Mouse (Mus musculus) limb, embryonic 12.5 days (tissue): ENCODE measurements at regions not wholly inside any gene's neighbourhood (a gene's known extent, or its start where the extent isn't known, plus 50 kb on each side); places are given as distances from the start of the nearest gene placed in this dataset.

Source experiments
- ATAC-seq: fragments of 200-750 bp; cut with Nextera tagmentation; 2 replicates; pipeline ENCODE4 v1.8.0; 2017; ENCODE audit warnings: low read depth, moderate TSS enrichment; ENCODE audit not compliant: insufficient number of reproducible peaks, insufficient read depth, low FRiP score, low TSS enrichment
- H3K27ac ChIP-seq: fragments of 300-500 bp; sonication (generic); 2 replicates; pipeline ENCODE4 v1.5.1; 2016; ENCODE audit warnings: mild to moderate bottlenecking, moderate library complexity
- H3K27me3 ChIP-seq: fragments of 300-500 bp; sonication (generic); 2 replicates; pipeline ENCODE4 v1.6.1; 2016; ENCODE audit warnings: mild to moderate bottlenecking, moderate library complexity
- H3K36me3 ChIP-seq: fragments of 300-500 bp; sonication (generic); 2 replicates; pipeline ENCODE4 v1.6.1; 2016; ENCODE audit warnings: mild to moderate bottlenecking, moderate library complexity
- H3K4me1 ChIP-seq: fragments of 300-500 bp; sonication (generic); replicated peaks from 2 replicates; pipeline ENCODE4 v1.6.1; 2016
- H3K4me2 ChIP-seq: fragments of 300-500 bp; sonication (generic); 2 replicates; pipeline ENCODE4 v1.6.1; 2016; ENCODE audit warnings: mild to moderate bottlenecking, moderate library complexity
- H3K4me3 ChIP-seq: fragments of 300-500 bp; sonication (generic); replicated peaks from 2 replicates; pipeline ENCODE4 v1.5.1; 2016; ENCODE audit warnings: mild to moderate bottlenecking
- H3K9ac ChIP-seq: fragments of 300-500 bp; sonication (generic); replicated peaks from 2 replicates; pipeline ENCODE4 v1.6.1; 2016; ENCODE audit warnings: mild to moderate bottlenecking, moderate library complexity
- H3K9me3 ChIP-seq: fragments of 300-500 bp; sonication (generic); 2 replicates; pipeline ENCODE4 v1.6.1; 2016; ENCODE audit warnings: mild to moderate bottlenecking, moderate library complexity
- WGBS: fragments of 180-500 bp; shearing (Covaris S2); methylation state at CpG from one replicate; pipeline ENCODE4 v1.1.7; 2016; 5-methylcytosine and 5-hydroxymethylcytosine counted together

GRCm38 (mm10) chrX:6261469-6261868 lies 59.1 kb downstream of the Bmp15 start:
- no peaks in the 10 kb centered on the region for H3K27me3 ChIP-seq
- ATAC-seq, result peak; percentile 47; the same call in 1 of the 2 replicates
- H3K4me3 ChIP-seq, result no peak overlapping the region
- H3K27ac ChIP-seq, result no peak overlapping the region
- H3K9ac ChIP-seq, result no peak overlapping the region
- no peak overlapping the region for H3K4me2 ChIP-seq
- no peaks in the 10 kb centered on the region for H3K36me3 ChIP-seq
- no peaks in the 10 kb centered on the region for H3K9me3 ChIP-seq
- no peaks in the 10 kb centered on the region for H3K4me1 ChIP-seq
- WGBS, result 95% methylated on average over 1 of the region's 1 CpGs

- no peak for ATAC-seq
- H3K4me2 ChIP-seq, result no peak overlapping the region
- no peaks in the 10 kb centered on the region for H3K27me3 ChIP-seq
- H3K9ac ChIP-seq, result no peak overlapping the region
- WGBS, result 90% methylated on average over 4 of the region's 4 CpGs
- H3K9me3 ChIP-seq, result no peaks in the 10 kb centered on the region
- no peaks in the 10 kb centered on the region for H3K4me1 ChIP-seq
- H3K4me3 ChIP-seq, result no peak overlapping the region
- no peak overlapping the region for H3K27ac ChIP-seq
- H3K36me3 ChIP-seq, result no peaks in the 10 kb centered on the region
Measured at GRCm38 (mm10) chrX:6258523-6258922, 62.0 kb downstream of the Bmp15 start.

DNA sequence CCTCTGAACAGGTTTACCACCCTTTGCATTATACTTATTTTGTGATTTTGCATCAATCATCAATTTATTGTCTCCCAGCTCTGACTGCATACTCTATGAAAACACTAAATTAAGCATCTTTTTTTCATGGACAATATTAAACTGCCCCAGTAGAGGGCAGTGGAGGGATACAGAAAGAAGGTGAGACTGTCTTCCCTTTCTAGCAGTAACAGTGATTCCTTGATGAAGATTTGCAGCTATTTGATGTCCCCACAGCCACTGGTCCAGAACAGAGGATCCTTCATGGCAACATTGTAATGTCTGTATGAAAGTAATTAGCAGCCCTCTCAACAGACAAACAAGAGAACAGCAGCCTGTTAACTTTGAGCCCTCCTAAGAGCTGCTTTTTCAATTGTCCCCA lies 66.5 kb downstream of the Bmp15 start:
- Histone ChIP-seq H3K9ac (no peak overlapping the region), H3K9me3 (no peaks in the 10 kb centered on the region), H3K4me2 (no peak overlapping the region), H3K27me3 (no peaks in the 10 kb centered on the region), H3K4me1 (no peaks in the 10 kb centered on the region), H3K36me3 (no peaks in the 10 kb centered on the region), H3K27ac (no peak overlapping the region), H3K4me3 (no peak overlapping the region)
- ATAC-seq, result no peak

DNA sequence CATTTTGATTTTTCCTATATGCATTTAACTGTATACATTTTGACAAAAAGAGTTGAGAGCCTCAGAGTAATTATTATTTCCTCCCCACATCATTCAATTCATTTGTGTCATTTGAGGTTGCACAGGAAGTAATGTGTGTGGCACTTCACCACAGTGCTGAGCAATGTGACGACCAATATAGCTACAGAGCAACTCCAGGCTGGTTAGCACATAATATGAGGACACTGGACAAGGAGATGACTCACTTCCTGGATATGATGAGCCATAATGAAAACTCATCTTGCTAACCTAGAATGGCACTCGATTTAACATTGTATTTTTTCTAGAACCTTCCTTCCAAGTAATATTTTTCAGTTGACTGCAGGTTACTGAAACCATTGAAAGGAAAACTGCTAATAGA lies 67.6 kb downstream of the Bmp15 start:
- Histone ChIP-seq H3K9ac (no peak overlapping the region), H3K4me3 (no peak overlapping the region), H3K4me1 (no peaks in the 10 kb centered on the region), H3K4me2 (no peak overlapping the region), H3K36me3 (no peaks in the 10 kb centered on the region), H3K27me3 (no peaks in the 10 kb centered on the region), H3K9me3 (no peaks in the 10 kb centered on the region), H3K27ac (no peak overlapping the region)
- 65% methylated on average over 2 of the region's 2 CpGs for WGBS
- ATAC-seq, result no peak
